Mouse (Mus musculus) heart, adult 2 months (tissue): ENCODE measurements around the gene Slc16a1.

Experiments
- EP300 ChIP-seq: fragments of 200-500 bp; IDR thresholded peaks from 2 replicates; pipeline ENCODE4 v1.6.1; 2011; ENCODE audit warnings: low read depth, low read length, control low read depth; ENCODE audit not compliant: insufficient read depth
- POLR2A ChIP-seq: fragments of 200-500 bp; IDR thresholded peaks from 2 replicates; pipeline ENCODE4 v1.6.1; 2011; ENCODE audit warnings: mild to moderate bottlenecking, low read depth, low read length, control low read depth; ENCODE audit not compliant: insufficient read depth

GRCm38 (mm10) chr3:104673642-104674328 lies 35.3 kb downstream of the Slc16a1 start:
- TF ChIP-seq EP300 (no peak), POLR2A (no peak)
